9 mouse cellular contexts compared by ENCODE assay signal in the genomic region with DNA sequence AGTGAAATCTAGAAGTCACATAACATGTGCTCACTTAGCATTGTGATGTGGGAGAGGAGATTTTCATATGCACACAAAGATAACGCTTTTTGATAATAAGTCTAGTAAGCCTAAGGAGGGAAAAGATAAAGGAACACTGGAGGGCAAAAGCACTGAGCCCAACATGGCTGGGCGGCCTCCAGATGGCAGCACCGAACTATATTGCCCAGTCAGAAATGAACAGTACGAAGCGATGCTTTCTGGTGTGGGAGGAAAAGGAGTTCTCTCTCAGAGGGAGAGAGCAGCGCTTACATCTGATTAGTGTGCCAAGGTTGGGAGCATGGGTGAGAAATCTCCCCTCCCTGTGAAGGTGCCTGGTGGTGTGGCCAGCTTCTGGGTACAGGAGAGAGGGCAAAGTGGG. TPM values are rescaled to one million over a fixed set of nuclear protein-coding genes. Genes with fewer than 3 reads are reported as not detected.
A peak's percentile ranks its signal among the peaks of the same experiment; 100 is the strongest.
DNase-seq lines count a peak whose midpoint lies in the region; ATAC-seq lines count a peak whose summit lies in the region.
"Had no signal": no experiment of that assay in that cellular context is flagged by ENCODE, and none has a peak within 500 bp of the region (broad histone marks: within the 10 kb centered on the region; RNA-seq: fewer than 3 reads in every experiment).

No protein-coding gene starts in this region.

- 68% methylated on average over 6 of the region's 6 CpGs for WGBS in heart, embryonic 10.5 days
- WGBS in embryonic facial prominence, embryonic 10.5 days, result 80% methylated on average over 6 of the region's 6 CpGs
- WGBS in kidney, embryonic 15.5 days, result 66% methylated on average over 6 of the region's 6 CpGs

- H3K36me3 ChIP-seq in heart, embryonic 10.5 days, result peaks cover 93% of the 10 kb centered on the region
- H3K36me3 ChIP-seq in embryonic facial prominence, embryonic 10.5 days (replicated peaks), result peaks cover 98% of the 10 kb centered on the region
- peaks cover 97% of the 10 kb centered on the region for H3K36me3 ChIP-seq in kidney, embryonic 15.5 days

- ATAC-seq in kidney, embryonic 15.5 days (replicated peaks; ENCODE audit: low FRiP score), result 0 out of 2 replicates have a peak, but pooled peaks have one; percentile 34
- peak; percentile 92 for ATAC-seq in megakaryocyte progenitor cell, adult 5-6 weeks (replicated peaks; ENCODE audit: poor library complexity)

- no peaks in the 10 kb centered on the region for H3K27me3 ChIP-seq in heart, embryonic 10.5 days (ENCODE audit: insufficient read depth, poor library complexity, severe bottlenecking)
- H3K27me3 ChIP-seq in embryonic facial prominence, embryonic 10.5 days (replicated peaks; ENCODE audit: low read depth, poor library complexity, severe bottlenecking), result no peaks in the 10 kb centered on the region
- no peaks in the 10 kb centered on the region for H3K27me3 ChIP-seq in kidney, embryonic 15.5 days

- no peak overlapping the region for H3K4me2 ChIP-seq in kidney, embryonic 15.5 days

- no peaks in the 10 kb centered on the region for H3K4me1 ChIP-seq in heart, embryonic 10.5 days
- H3K4me1 ChIP-seq in embryonic facial prominence, embryonic 10.5 days, result no peaks in the 10 kb centered on the region
- no peaks in the 10 kb centered on the region for H3K4me1 ChIP-seq in kidney, embryonic 15.5 days

- no peak overlapping the region for H3K9ac ChIP-seq in kidney, embryonic 15.5 days

- peak; percentile 86 for DNase-seq in heart, adult 11 months
- no peak for DNase-seq in heart, embryonic 10.5 days (ENCODE audit: low spot score)
- DNase-seq in thymus, postnatal 14 days, result peak; percentile 17
- no peak for DNase-seq in thymus, postnatal 10 days (ENCODE audit: low spot score in 2 of 2)
- DNase-seq in embryonic facial prominence, embryonic 10.5 days (ENCODE audit: low spot score), result peak; percentile 45
- no peak for DNase-seq in urinary bladder, postnatal 10 days (ENCODE audit: low spot score)

- H3K9me3 ChIP-seq in heart, embryonic 10.5 days, result no peaks in the 10 kb centered on the region
- H3K9me3 ChIP-seq in embryonic facial prominence, embryonic 10.5 days, result no peaks in the 10 kb centered on the region
- no peaks in the 10 kb centered on the region for H3K9me3 ChIP-seq in kidney, embryonic 15.5 days (replicated peaks)

- H3K27ac ChIP-seq in heart, embryonic 10.5 days, result no peak overlapping the region
- no peak overlapping the region for H3K27ac ChIP-seq in embryonic facial prominence, embryonic 10.5 days (replicated peaks)
- no peak overlapping the region for H3K27ac ChIP-seq in kidney, embryonic 15.5 days

- no peak overlapping the region for H3K4me3 ChIP-seq in heart, embryonic 10.5 days
- H3K4me3 ChIP-seq in embryonic facial prominence, embryonic 10.5 days, result no peak overlapping the region
- no peak overlapping the region for H3K4me3 ChIP-seq in kidney, embryonic 15.5 days (replicated peaks)

RNA-seq across cellular contexts. Expression of gene Proser1, which starts 12.4 kb away (rescaled TPM):
- 14.2 and 17.8 TPM in 2 replicates for polyA plus RNA-seq in heart, embryonic 10.5 days (2016; fragmentation: Nextera tagmentation; extraction: Ambion mirVana)
- 23.5 and 24.7 TPM in 2 replicates for polyA plus RNA-seq in embryonic facial prominence, embryonic 10.5 days (2016; fragmentation: Nextera tagmentation; extraction: Ambion mirVana)
- 20.8 and 24.8 TPM in 2 replicates for polyA plus RNA-seq in kidney, embryonic 15.5 days (2015; fragmentation: Nextera tagmentation; extraction: Ambion mirVana)
- total RNA-seq in megakaryocyte progenitor cell, adult 5-6 weeks (2015), result 27.5 and 32.9 TPM in 2 replicates
- total RNA-seq in megakaryocyte progenitor cell, adult 5-6 weeks (2017), result 7.0 and 7.9 TPM in 2 replicates

RNA-seq across cellular contexts. Expression of gene Stoml3, which starts 12.6 kb away (rescaled TPM):
- polyA plus RNA-seq in heart, embryonic 10.5 days (2016; fragmentation: Nextera tagmentation; extraction: Ambion mirVana), result 0.10 TPM in 1 of 2 replicates, not detected in the other
- 0.08 TPM in 1 of 2 replicates, not detected in the other for polyA plus RNA-seq in embryonic facial prominence, embryonic 10.5 days (2016; fragmentation: Nextera tagmentation; extraction: Ambion mirVana)
- 0.08 and 0.21 TPM in 2 replicates for polyA plus RNA-seq in kidney, embryonic 15.5 days (2015; fragmentation: Nextera tagmentation; extraction: Ambion mirVana)
- not detected in 2 replicates for total RNA-seq in megakaryocyte progenitor cell, adult 5-6 weeks (2015)
- total RNA-seq in megakaryocyte progenitor cell, adult 5-6 weeks (2017), result not detected in 2 replicates
- total RNA-seq: heart, postnatal 10 days had no signal

RNA-seq across cellular contexts. Expression of gene Nhlrc3, which starts 12.8 kb away (rescaled TPM):
- polyA plus RNA-seq in heart, embryonic 10.5 days (2016; fragmentation: Nextera tagmentation; extraction: Ambion mirVana), result 8.4 and 9.4 TPM in 2 replicates
- 10.6 and 11.0 TPM in 2 replicates for polyA plus RNA-seq in embryonic facial prominence, embryonic 10.5 days (2016; fragmentation: Nextera tagmentation; extraction: Ambion mirVana)
- 9.3 and 9.9 TPM in 2 replicates for polyA plus RNA-seq in kidney, embryonic 15.5 days (2015; fragmentation: Nextera tagmentation; extraction: Ambion mirVana)
- total RNA-seq in megakaryocyte progenitor cell, adult 5-6 weeks (2015), result 5.2 and 6.2 TPM in 2 replicates
- 7.8 and 8.8 TPM in 2 replicates for total RNA-seq in megakaryocyte progenitor cell, adult 5-6 weeks (2017)

Comparison
In these comparisons a context has a peak if more than half of its experiments do, and no peak if none do; other contexts are left out.
1. DNase-seq: peak in heart, adult 11 months (single experiment), thymus, postnatal 14 days (single experiment) and embryonic facial prominence, embryonic 10.5 days (single experiment); none in heart, embryonic 10.5 days (single experiment), thymus, postnatal 10 days (0 of 2) and urinary bladder, postnatal 10 days (single experiment).